Mouse (Mus musculus): ENCODE data around the gene Tecpr2.

Tecpr2 gene

DNA sequence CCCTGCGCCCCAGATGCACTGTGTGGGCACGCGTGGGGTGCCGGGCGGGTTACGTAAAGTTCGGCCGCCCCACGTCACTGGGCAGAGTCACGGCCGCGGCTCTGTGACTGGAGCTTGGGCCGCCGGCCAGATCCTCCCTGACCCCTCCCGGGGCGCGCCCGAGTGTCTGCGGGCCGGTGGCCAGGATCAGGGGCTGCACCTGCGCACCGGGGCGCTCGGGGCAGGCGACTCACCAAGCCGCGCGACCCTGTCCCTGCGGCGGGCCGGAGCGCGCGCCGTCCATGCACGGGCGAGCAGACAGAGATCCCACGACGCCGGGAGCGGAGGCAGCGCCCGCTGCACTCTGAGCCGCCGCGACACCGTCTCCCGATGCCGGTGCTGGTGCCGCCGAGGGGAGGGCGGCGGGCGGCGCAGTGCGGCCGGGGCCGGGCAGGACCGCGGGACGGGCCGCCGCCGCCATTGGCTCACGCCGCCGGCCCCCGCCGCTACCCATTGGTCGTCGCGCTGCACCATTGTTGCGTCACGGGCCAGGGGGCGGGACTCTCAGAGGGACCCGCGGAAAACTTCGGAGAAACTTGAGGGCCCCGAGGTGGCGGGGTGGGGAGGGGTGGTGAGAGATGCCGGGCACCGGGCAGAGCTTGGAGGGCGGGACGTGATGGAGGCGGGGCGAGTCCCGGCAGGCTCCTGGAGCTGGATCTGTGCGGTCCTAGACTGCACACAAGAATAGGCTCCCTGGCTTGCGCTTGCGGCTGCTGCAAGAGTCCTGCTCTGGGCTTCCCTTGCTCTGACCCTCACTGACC lies 89.7 kb downstream of the Tecpr2 start, which contains the start of gene Ankrd9:
TSS of gene Ankrd9 (minus strand) at position 434 of the 800 bp plus-strand sequence.
- DNase-seq = peak; percentile 92 to 95

DNA sequence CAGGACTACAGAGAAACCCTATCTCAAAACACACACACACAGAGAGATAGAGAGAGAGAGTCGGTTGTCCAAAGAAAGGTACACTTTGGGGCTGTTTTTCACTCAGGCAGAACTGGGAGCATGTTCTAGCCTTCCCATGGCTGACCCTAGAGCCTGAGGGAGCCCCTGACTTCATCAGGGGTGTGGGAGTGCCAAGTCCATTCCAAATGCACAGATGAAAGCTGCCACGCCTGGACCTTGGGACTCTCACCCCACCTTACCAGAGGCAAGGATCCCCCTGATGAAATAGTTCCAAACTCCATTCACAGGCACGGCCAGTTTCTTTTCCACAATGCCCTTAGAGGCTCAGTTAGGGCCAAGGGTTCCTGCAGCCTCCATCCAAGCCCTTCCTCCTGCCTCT lies 90.7 kb downstream of the Tecpr2 start:
- no peak for DNase-seq

DNA sequence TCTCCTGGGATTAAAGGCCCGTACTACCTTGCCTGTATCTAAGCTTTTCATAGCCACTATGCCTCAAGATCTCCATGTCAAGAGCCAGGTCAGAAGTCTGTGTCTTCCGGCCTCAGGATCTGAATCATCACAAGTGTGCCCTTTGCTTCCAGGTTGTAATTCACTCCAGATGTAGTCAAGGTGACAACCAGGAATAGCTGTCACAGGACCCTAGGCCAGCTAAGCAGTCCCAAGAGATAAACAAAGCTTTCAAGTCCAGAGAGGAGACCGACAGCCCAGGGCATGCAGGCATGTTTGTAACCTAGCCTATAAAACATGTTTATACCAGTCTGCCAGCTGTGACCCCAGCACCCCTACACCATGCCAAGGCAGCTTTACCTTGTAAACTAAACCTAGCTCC lies 92.7 kb downstream of the Tecpr2 start:
- no peak for DNase-seq

DNA sequence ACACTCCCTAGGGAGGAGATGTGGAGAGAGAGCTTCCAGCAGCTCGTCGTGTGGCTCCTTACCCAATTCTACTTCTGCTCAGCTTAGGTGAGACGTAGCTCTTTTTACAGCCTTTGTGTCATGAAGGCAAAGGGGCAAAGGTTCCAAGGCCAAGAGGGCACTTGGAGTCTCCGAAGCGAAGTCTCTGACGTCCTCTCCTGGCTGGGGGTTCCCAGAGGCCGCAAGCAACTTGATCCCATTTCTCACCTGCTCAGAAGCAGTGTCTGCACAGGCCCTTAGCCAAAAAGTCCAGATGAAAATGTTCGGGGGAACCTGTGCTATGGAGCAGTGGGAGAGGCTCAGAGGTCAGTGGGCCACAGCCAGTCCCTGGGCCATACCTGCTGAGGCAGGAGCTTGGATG lies 94.0 kb downstream of the Tecpr2 start:
- DNase-seq = no peak

DNA sequence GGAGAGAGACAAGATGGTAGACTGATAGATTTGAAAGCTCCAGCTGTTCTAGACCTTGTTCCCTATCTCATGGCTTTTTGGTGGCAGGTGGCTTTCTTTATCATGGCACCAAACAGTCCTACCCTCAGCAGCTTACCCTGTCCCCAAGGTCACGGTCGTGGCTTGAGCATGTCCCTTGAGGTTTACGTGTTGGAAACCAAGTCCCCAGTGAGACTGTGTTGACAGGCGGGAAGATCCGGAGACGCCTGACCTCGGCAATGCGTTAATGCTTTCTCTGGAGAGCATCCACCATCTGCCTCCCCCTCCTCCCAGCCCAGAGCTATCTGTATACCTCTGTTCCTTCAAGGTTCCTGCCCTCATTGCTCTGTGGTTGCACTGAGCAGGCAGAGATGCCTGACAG lies 94.7 kb downstream of the Tecpr2 start:
- DNase-seq = no peak

DNA sequence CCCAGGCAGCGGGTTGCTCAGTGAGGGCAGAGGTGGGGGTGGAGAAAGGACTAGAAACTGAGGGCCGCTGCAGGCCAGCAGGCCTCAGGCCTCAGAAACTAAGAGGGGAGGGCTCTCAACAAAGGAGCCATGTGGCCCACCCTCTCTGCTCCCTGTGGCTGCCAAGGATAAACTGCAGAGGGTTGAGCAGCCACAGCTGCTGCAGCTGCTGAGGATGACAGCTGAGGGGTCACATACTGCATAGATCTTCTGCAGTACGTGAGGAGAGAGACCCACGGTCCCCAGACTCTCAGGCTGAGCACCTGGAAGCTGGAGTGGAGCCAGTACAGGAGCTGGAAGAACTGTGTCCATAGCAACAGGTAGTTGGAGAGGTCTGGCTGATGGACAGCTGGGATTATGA lies 95.5 kb downstream of the Tecpr2 start:
- DNase-seq = no peak

DNA sequence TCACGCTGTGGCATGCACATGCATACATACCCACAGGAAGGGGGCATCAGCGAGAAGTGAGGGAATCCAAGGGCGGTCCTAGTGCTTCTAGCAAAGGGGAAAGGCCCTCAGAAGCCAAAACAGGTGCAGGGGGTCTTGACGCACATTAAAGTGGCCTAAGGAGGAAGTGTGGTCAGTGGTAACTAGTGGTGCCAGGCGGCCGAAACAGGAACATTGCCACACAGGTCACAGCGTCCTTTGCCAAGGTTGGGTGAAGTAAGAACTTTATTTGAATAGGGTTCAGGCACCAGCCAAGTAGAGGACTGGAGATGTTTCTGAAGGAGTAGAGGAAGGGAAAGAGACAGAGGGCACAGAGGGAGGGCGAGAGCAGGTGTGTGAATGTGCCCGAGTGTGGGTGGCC lies 96.1 kb downstream of the Tecpr2 start:
- no peak for DNase-seq

DNA sequence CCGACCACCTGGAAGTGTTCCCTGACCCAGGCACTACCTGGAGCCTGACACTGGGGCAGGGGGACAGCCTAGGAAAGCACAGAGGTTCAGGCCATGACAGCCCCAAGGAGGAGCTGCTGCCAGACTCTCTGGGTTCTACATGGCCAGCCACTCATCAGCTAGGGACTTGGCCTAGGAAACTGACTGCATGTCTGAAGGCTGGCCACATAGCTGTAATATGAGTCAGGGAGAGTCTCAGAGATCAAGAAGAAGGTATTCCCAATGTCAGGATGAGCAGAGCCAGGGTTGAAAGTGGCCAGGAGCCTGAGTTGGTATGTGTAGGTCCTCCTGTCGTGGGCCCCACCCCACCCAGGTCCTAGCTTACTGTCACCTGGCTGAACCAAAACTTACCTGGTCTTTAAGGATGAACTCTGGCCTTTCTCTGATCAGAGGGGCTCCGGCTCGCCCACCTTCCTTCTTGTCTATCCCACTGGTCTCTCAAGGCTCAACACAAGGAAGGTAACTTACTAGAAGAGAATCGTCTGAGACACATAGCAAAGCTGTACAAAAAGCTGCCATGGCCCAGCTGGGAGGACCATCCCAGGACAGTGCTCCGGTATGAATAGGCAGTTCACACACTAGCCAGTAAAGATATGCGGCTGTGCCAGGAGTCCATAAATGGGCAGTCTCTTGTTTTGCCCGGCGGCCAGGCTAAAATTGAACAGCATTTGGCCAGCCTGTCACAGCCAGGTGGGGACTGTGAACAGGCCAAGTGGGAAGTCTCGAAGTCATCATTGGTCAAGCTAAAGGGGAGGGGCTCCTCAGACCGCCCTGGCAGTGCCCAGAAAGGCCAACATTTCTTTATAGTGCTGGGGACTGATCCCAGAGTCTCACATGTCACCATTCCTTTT lies 97.7 kb downstream of the Tecpr2 start:
- peak; percentile 34 to 37 for DNase-seq

DNA sequence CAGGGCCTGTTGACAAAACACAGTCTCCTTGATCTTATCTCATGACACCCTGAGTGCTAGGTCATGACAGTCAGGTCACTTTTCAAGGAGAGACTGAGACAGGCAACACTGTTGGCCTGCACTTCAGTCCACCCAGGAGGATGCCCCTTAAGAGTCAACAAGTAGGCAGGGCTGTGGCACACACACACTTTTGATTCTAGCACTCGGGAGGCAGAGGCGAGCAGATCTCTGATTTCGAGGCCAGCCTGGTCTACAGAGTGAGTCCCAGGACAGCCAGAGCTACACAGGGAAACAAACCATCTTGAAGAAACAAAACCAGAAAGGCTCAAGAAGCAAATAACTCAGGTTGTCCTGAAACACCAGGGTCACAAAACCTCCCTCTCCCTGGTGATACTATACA lies 100.3 kb downstream of the Tecpr2 start:
- no peak for DNase-seq

DNA sequence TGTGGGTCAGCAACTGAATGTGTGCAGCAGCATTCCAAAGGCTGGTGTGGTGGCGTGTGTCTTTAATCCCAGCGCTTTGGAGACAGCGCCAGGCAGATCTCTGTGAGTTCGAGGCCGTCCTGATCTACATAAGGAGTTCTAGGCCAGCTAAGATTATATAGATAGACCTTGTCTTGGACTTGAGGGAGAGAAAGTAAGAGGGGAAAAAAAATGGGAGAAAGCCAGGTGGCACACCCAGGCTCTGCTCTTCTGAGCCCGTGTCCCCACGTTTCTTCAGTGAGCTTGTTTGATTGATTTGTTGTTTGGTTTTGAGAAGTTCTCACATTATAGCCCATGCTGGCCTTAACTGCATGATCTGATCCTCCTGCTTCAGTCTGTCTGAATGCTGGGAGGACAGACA lies 101.4 kb downstream of the Tecpr2 start:
- no peak for DNase-seq

DNA sequence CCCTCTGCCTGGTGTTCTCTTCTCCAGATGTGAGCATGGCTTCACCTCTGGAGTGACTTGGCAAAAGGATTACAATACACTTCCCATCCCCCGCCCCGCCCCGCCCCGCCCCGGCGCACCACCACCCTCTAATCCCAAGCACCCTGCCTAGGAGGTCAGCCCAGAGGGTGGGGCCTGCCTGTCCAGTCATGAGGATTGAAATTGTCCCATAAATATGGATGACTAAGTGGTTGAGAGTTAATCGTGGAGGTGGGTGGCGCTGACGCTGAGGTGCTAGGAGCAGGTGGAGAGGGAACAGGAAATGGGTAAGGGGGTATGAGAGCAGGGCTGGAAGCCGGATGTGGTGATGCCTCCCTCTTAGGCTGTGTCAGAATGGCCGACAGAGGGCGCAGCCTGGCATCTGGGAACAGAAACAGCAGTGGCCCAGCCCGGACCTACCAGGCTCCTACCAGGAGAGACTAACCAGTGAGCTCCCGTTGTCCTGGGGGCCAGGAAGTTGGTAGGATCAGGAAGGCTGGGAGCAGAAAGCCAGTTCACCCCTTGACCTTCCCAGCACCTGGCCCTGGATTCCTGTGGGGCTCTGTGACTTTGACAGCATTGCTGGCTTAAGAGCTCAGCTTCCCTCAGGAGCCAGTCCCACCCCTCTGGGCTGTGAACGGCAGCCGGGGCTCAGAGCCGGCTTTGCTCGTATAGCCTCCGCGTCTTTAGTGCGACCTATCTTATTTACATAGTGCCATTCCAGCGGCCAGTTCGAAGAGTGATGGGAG lies 102.5 kb downstream of the Tecpr2 start:
- DNase-seq = peak; percentile 73 to 83

DNA sequence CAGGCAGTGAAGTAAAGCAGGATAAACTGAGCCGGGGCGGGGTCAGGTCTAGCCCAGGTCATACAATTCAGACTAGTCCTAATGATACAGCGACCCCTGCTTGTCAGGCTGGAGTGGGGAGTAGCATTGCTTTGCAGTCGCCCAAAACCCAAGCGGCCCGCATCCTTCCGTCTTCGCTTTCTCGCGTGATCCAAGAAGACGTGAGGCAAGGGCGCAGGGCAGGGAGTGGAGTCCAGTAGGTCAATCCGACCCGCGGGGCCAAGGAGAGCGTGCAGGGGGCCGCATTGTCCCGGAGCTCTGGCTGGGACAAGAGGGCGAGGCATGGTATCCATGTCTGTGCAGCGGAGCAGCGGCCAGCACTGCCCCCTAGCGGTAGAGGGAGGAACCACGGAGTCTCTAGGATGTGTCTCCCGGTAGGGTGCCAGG lies 103.1 kb downstream of the Tecpr2 start:
- peak; percentile 98 to 99 for DNase-seq

DNA sequence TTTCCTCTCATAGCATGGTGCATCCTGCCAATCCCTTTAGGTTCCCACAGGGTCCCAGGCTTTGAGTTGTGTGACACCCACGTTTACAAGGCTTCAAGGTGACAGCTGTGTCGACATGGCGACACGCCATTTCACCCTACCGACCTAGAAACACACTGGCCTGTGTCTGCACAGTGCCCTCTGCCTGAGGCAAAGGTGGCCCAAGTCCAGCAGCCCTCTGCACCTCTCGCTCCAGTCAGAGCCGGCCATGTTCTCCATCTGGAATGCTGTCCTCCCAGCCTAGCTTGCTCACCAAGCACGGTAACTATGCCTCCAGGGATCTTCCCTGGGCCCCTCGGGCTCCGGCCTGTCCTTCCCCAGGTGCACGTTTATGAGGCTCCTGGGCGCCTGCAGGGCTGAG lies 103.7 kb downstream of the Tecpr2 start:
- DNase-seq = peak; percentile 49 to 70

DNA sequence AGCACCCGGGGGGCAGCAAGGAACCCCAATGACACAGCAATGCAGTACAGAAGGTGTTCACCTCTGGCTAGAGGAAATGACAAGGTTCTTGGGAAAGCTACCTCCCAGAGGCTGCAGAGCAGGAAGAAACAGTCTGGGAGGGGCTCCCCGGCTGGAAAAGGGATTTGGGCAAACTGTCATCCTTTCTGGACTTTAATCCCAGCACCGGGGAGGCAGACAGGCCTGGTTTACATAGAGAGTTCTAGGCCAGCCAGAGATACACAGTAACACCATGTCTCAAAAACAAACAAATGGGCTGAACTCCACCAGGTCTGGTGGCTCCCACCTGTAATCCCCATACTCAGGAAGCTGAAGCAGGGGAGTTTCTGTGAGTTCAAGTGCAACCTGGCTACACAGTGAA lies 104.2 kb downstream of the Tecpr2 start:
- no peak for DNase-seq

DNA sequence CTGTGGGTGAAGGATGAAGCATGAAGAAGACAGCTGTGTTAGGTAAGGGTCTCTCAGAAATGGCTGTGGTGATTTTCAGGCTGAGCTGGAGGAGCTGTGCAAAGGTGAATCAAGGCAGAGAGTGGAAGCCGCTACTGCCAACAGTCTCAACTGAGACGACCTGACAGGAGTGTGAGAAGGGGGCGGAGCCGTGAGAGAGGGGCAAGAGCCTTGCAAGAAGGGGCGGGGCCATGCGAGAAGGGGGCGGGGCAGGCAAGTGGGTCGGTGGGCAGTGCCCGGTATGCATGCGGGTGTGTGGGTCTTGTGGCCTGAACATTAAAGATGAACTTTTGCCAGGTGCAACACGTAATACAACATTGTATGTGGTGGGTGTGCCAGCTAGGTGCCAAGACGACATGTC lies 105.6 kb downstream of the Tecpr2 start:
- no peak for DNase-seq

DNA sequence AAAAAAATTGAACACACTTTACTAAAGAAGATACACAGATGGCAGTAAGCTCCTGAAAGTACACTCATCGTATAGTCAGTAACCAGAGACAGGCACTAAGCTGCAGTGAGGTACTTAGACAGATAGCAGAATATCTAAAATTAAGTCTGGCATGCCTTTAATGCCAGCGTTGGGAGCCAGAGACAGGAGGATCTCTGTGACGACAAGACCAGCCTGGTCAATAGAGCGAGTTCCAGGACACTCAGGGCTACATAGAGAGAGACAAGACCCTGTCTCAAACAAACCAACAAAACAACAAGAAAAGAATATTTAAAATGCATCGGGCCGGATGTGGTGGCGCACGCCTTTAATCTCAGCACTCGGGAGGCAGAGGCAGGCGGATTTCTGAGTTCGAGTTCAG lies 109.0 kb downstream of the Tecpr2 start:
- no peak for DNase-seq

DNA sequence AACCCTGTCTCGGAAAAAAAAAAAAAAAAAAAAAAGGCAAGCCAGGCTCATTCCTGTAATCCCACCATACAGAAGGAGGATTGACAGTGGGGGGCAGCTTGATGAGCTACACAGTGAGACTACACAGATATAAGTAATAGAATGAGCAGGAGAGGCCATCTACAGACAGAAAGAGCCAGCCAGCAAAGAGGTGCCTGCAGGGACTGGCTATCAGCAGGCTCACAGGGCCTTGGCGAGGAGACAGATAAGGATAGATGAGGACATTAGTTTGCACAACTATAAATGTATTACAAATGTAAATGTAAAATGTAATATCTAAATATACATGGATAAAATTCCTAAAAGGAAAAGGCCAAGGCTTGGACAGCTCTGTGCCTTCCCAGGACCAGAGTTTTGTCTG lies 110.8 kb downstream of the Tecpr2 start:
- DNase-seq = no peak

DNA sequence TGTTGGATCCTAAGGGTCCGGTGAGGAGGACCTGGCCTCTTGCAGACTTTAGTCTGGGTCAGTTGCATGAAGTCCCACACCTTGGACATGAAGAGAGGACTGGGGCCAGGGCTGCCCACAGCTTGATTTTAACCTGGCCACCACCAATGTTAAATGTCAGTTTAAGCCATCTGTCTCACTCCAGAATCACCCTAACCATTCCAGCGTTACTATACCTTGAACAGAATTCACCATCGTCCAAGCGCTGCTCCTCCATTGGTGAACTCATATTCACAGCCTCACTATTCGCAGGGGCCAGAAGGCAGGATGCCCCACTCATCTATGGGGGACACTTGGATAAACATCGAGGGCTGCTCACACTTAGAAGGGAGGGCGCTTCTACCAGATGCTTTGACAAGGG lies 111.9 kb downstream of the Tecpr2 start:
- DNase-seq = no peak

DNA sequence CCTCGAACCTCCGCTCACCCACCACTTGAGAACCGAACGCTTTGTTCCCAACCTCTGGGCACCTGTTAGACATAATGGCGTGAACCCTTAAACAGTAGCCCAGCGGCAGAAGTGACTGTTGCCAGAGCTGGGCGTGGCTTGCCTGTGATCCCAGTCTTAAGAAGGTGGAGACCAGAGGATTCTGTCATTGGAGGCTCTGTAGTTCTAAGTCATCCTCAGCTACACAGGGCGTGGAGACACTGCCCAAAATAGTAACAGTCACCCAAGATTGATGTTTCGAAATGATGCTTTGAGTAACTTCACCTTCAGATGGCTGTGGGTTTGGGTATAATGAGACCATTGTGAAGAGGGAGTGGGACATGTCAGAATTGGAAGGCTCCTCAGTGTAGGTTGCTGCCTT lies 115.1 kb downstream of the Tecpr2 start:
- no peak for DNase-seq

DNA sequence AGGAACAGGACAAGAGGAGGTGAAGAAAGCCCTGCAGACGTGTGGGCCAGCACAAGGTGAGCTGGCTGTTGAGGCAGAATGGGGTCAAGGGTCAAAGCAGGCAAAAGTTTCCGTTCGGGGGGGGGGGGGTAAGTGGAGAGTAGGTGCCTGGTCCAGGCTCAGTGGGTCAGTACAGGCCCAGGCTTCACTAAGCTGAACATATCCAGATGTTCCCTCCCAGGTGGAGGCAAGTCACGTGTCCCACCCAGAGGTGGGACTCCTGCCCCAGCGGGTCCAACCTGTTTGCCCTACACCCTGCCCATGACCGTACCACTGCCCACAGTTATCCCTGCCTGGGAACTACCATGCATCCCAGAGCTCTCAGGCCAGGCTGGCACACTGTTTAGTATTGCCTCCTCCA lies 116.7 kb downstream of the Tecpr2 start:
- DNase-seq = no peak

DNA sequence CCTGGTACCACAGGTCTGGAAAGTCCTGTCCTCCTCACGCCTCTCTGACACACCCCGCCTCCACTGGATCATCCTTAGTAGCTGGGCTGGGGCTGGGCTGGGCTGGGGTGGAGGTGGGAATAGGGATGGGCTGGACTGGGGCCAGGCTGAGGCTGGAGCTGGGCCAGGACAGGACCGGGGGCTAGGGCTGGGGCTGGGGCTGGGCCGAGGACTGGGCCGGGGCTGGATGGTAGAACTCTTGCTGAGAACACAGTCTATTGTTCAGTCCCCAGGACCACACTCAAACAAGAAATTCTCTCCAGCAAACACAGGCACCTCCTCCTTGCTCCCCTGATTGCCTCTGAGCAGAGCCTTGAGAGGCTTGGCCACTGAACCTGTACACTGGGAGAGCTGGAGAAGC lies 117.3 kb downstream of the Tecpr2 start:
- DNase-seq = peak; percentile 15 to 32

DNA sequence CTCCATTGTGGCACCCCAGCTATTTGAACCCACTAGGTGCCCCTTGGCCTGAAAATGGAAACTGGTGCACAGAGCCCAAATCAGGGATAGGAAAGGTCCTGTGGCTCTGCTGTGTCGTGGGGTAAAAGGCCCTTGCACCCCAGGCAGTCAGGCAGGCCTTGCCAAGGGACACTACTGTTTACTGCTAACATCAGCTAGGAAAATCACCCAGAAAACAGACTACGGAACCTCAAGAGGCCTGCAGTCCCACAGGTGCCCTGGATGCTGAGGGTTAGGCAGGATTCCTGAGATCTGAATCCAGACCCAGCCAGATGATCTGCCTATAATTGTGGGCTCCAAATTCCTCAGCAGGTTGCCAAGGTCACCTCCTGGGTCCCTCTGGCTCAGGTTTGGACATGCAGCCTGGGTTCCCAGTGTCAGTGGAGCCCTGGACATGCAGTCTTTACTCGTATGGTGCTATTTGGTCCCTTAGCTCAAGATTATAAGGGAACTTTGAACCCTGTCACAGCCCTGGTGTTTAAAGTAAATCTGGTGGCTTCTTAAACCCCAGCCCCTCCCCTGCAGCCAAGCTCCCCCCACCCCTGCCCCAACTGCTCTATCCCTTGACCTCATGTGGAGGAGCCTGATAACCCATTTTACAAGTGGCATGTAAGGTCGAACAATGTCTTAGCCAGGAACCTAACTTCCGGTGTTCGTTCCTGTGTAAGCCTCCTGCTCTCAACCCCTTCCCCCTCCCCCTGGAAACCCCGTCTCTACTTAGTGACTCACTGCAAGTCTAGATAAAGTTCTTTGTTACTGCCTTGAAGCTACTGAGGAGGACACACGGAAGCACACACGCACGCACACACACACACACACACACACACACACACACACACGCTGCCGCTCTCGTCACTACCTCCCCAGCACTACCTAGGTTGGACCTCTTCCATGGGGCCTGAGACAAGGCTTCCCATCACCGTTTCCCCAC lies 118.4 kb downstream of the Tecpr2 start:
- DNase-seq = no peak
